Mouse (Mus musculus): ENCODE data around the gene Gm20662.
"Not testable (repeated sequence)": the region's sequence is repeated elsewhere in the genome, so short reads cannot be mapped to it uniquely, and the experiment has no call there.

Gene Gm20662

GRCm38 (mm10) chr9:108010385-108010784, 14.2 kb downstream of the Gm20662 start:
- DNase-seq (ENCODE audit: low spot score in 2 of 2), result no peak

GRCm38 (mm10) chr9:108013577-108013976, 17.4 kb downstream of the Gm20662 start:
- DNase-seq (ENCODE audit: low spot score in 2 of 2), result not testable (repeated sequence)

GRCm38 (mm10) chr9:108017127-108017526, 21.0 kb downstream of the Gm20662 start:
- DNase-seq (ENCODE audit: low spot score in 2 of 2), result peak; percentile 39 to 49

GRCm38 (mm10) chr9:108020741-108021140, 24.6 kb downstream of the Gm20662 start:
- no peak for DNase-seq (ENCODE audit: low spot score in 2 of 2)

GRCm38 (mm10) chr9:108023216-108023615, 27.1 kb downstream of the Gm20662 start:
- DNase-seq (ENCODE audit: low spot score in 2 of 2), result no peak

- no peak for DNase-seq (ENCODE audit: low spot score in 2 of 2)
Measured at GRCm38 (mm10) chr9:108026584-108026983, 30.4 kb downstream of the Gm20662 start.

GRCm38 (mm10) chr9:108027867-108028266, 31.7 kb downstream of the Gm20662 start:
- no peak for DNase-seq (ENCODE audit: low spot score in 2 of 2)

GRCm38 (mm10) chr9:108032126-108032525, 36.0 kb downstream of the Gm20662 start:
- no peak for DNase-seq (ENCODE audit: low spot score in 2 of 2)

- DNase-seq (ENCODE audit: low spot score in 2 of 2), result no peak
Measured at GRCm38 (mm10) chr9:108035331-108036156, 39.4 kb downstream of the Gm20662 start.

- DNase-seq (ENCODE audit: low spot score in 2 of 2), result no peak
Measured at GRCm38 (mm10) chr9:108044751-108045492, 48.8 kb downstream of the Gm20662 start.

GRCm38 (mm10) chr9:108046582-108046981, 50.4 kb downstream of the Gm20662 start:
- DNase-seq (ENCODE audit: low spot score in 2 of 2), result no peak

- DNase-seq (ENCODE audit: low spot score in 2 of 2), result no peak
Measured at GRCm38 (mm10) chr9:108047601-108048565, 51.7 kb downstream of the Gm20662 start.

- DNase-seq (ENCODE audit: low spot score in 2 of 2), result no peak
Measured at GRCm38 (mm10) chr9:108048566-108048955, 52.4 kb downstream of the Gm20662 start.

GRCm38 (mm10) chr9:108049016-108049455, 52.9 kb downstream of the Gm20662 start, which contains the start of gene Gmppb:
TSS of gene Gmppb (plus strand) at chr9:108049242.
- DNase-seq (ENCODE audit: low spot score in 2 of 2), result peak; percentile 96

- no peak for DNase-seq (ENCODE audit: low spot score in 2 of 2)
Measured at GRCm38 (mm10) chr9:108049561-108050251, 53.6 kb downstream of the Gm20662 start.

- DNase-seq (ENCODE audit: low spot score in 2 of 2), result no peak
Measured at GRCm38 (mm10) chr9:108051184-108051930, 55.2 kb downstream of the Gm20662 start.

- no peak for DNase-seq (ENCODE audit: low spot score in 2 of 2)
Measured at GRCm38 (mm10) chr9:108051931-108052220, 55.7 kb downstream of the Gm20662 start.

GRCm38 (mm10) chr9:108052411-108052810, 56.3 kb downstream of the Gm20662 start:
- DNase-seq (ENCODE audit: low spot score in 2 of 2), result no peak

GRCm38 (mm10) chr9:108052885-108053664, 56.9 kb downstream of the Gm20662 start, which contains the start of gene Amigo3:
TSS of gene Amigo3 (plus strand) at chr9:108053159.
- peak; percentile 98 to 99 for DNase-seq (ENCODE audit: low spot score in 2 of 2)

Measured in right cerebral cortex, adult 2 months (tissue).